Comparison of ENCODE assay signal across 8 mouse cellular contexts in genomic region chr9:118099395-118099794, GRCm38 (mm10). TPM values are rescaled to one million over a fixed set of nuclear protein-coding genes. Genes with fewer than 3 reads are reported as not detected.
DNase-seq lines count a peak whose midpoint lies in the region; ATAC-seq and TF ChIP-seq lines count a peak whose summit lies in the region.

No protein-coding gene starts in this region.

- H3K27me3 ChIP-seq in forebrain, embryonic 14.5 days (replicated peaks; ENCODE audit: control insufficient read depth, insufficient read depth, low read length) = no peaks in the 10 kb centered on the region

- WGBS in lung, adult 2 months = 19% methylated on average over 4 of the region's 4 CpGs
- whole genome bisulfite sequencing in forebrain, embryonic 14.5 days = 42% methylated on average over 4 of the region's 4 CpGs

- no peak for TF ChIP-seq CTCF in lung, adult 2 months (IDR thresholded peaks at IDR 0.05; ENCODE audit: insufficient read depth, low read length)

- TF ChIP-seq POLR2A in lung, adult 2 months (IDR thresholded peaks at IDR 0.05; ENCODE audit: borderline replicate concordance, extremely low read depth, low read depth, low read length) = no peak

- peak; percentile 91 for ATAC-seq in frontal cortex, adult (ENCODE audit: low TSS enrichment)
- peak; percentile 89 for ATAC-seq in forebrain, embryonic 14.5 days

- H3K9me3 ChIP-seq in forebrain, embryonic 14.5 days (replicated peaks; ENCODE audit: control insufficient read depth, low read length) = no peaks in the 10 kb centered on the region

- H3K27ac ChIP-seq in forebrain, embryonic 14.5 days (ENCODE audit: low read depth, low read length) = no peak overlapping the region

- H3K4me2 ChIP-seq in forebrain, embryonic 14.5 days (ENCODE audit: low read length) = no peak overlapping the region

- DNase-seq in frontal cortex, postnatal 14 days (ENCODE audit: low spot score in 2 of 2) = no peak
- peak; percentile 18 for DNase-seq in lung, postnatal 10 days
- no peak for DNase-seq in lung, adult 2 months
- peak; percentile 78 for DNase-seq in forebrain, embryonic 14.5 days (ENCODE audit: low spot score)
- peak; percentile 54 for DNase-seq in naive thymus-derived CD4-positive, alpha-beta T cell, adult 2 months (ENCODE audit: low read depth)
- no peak for DNase-seq in spleen, adult 12 weeks (ENCODE audit: low spot score)
- no peak for DNase-seq in spleen, postnatal 14 days (ENCODE audit: low spot score in 2 of 2)

- H3K4me1 ChIP-seq in lung, adult 2 months (ENCODE audit: control insufficient read depth, insufficient read depth, low read length) = no peaks in the 10 kb centered on the region
- no peaks in the 10 kb centered on the region for H3K4me1 ChIP-seq in forebrain, embryonic 14.5 days (ENCODE audit: control insufficient read depth, insufficient read depth, low read length)

- no peak overlapping the region for H3K4me3 ChIP-seq in lung, adult 2 months (replicated peaks; ENCODE audit: extremely low read depth, low read depth, low read length)
- H3K4me3 ChIP-seq in forebrain, embryonic 14.5 days (ENCODE audit: low read depth, low read length) = no peak overlapping the region

- no peaks in the 10 kb centered on the region for H3K36me3 ChIP-seq in forebrain, embryonic 14.5 days (ENCODE audit: control insufficient read depth, insufficient read depth, low read length)

- no peak overlapping the region for H3K9ac ChIP-seq in forebrain, embryonic 14.5 days (ENCODE audit: low read length)

RNA-seq across cellular contexts. Expression of gene Cmc1, which starts 50.6 kb away (rescaled TPM):
- polyA plus RNA-seq in lung, adult 2 months (2012; rRNA removed) = 1.6 and 1.9 TPM in 2 replicates
- 43.5 and 52.7 TPM in 2 replicates for polyA plus RNA-seq in forebrain, embryonic 14.5 days (2014; fragmentation: Nextera tagmentation; extraction: Ambion mirVana)

RNA-seq across cellular contexts. Expression of gene Azi2, which starts 59.1 kb away (rescaled TPM):
- 20.8 TPM in 2 replicates for polyA plus RNA-seq in lung, adult 2 months (2012; rRNA removed)
- polyA plus RNA-seq in forebrain, embryonic 14.5 days (2014; fragmentation: Nextera tagmentation; extraction: Ambion mirVana) = 76.7 and 88.1 TPM in 2 replicates

Comparison
In these comparisons a context has a peak if more than half of its experiments do, and no peak if none do; other contexts are left out.
1. DNase-seq: peak in lung, postnatal 10 days (single experiment), forebrain, embryonic 14.5 days (single experiment) and naive thymus-derived CD4-positive, alpha-beta T cell, adult 2 months (single experiment); none in frontal cortex, postnatal 14 days (0 of 2), lung, adult 2 months (single experiment), spleen, adult 12 weeks (single experiment) and spleen, postnatal 14 days (0 of 2).
2. RNA of gene Cmc1, which starts 50.6 kb away (polyA plus RNA-seq): 43.5 to 52.7 TPM in forebrain, embryonic 14.5 days; 1.6 to 1.9 TPM in lung, adult 2 months; every median in the first group is over 10 times any median in the second.